Mouse (Mus musculus) neural tube, embryonic 13.5 days (tissue): Measurements from ENCODE around the gene Gm49366. TPM values are rescaled to one million over a fixed set of nuclear protein-coding genes. Genes with fewer than 3 reads are reported as not detected.
"Not testable (repeated sequence)": the region's sequence is repeated elsewhere in the genome, so short reads cannot be mapped to it uniquely, and the experiment has no call there.

ENCODE experiments used
- ATAC-seq: fragments of 200-750 bp; cut with Nextera tagmentation; 2 replicates; pipeline ENCODE4 v1.8.0; 2017; ENCODE audit warnings: low read depth, mild to moderate bottlenecking, moderate TSS enrichment, moderate library complexity
- H3K27ac ChIP-seq: fragments of 300-500 bp; sonication (generic); replicated peaks from 2 replicates; pipeline ENCODE4 v1.5.1; 2015; ENCODE audit warnings: moderate library complexity, mild to moderate bottlenecking, inconsistent platforms
- H3K27me3 ChIP-seq: fragments of 300-500 bp; sonication (generic); 2 replicates; pipeline ENCODE4 v1.6.1; 2015; ENCODE audit warnings: mild to moderate bottlenecking, inconsistent platforms
- H3K36me3 ChIP-seq: fragments of 300-500 bp; sonication (generic); 2 replicates; pipeline ENCODE4 v1.6.1; 2015; ENCODE audit warnings: mild to moderate bottlenecking, inconsistent platforms
- H3K4me1 ChIP-seq: fragments of 300-500 bp; sonication (generic); replicated peaks from 2 replicates; pipeline ENCODE4 v1.6.1; 2015; ENCODE audit warnings: inconsistent platforms
- H3K4me2 ChIP-seq: fragments of 300-500 bp; sonication (generic); 2 replicates; pipeline ENCODE4 v1.6.1; 2015; ENCODE audit warnings: inconsistent platforms, mild to moderate bottlenecking, moderate library complexity
- H3K4me3 ChIP-seq: fragments of 300-500 bp; sonication (generic); 2 replicates; pipeline ENCODE4 v1.5.1; 2015; ENCODE audit warnings: mild to moderate bottlenecking, inconsistent platforms
- H3K9ac ChIP-seq: fragments of 300-500 bp; sonication (generic); 2 replicates; pipeline ENCODE4 v1.6.1; 2015; ENCODE audit warnings: moderate library complexity, mild to moderate bottlenecking, inconsistent platforms
- H3K9me3 ChIP-seq: fragments of 300-500 bp; sonication (generic); 2 replicates; pipeline ENCODE4 v1.6.1; 2016; ENCODE audit warnings: inconsistent platforms
- WGBS: fragments of 180-500 bp; shearing (Covaris S2); methylation state at CpG from one replicate; pipeline ENCODE4 v1.1.7; 2015; 5-methylcytosine and 5-hydroxymethylcytosine counted together
- polyA plus RNA-seq: library from polyadenylated mRNA; unstranded; fragments of >200 nt; fragmentation: Nextera tagmentation; extraction: Ambion mirVana; gene quantifications from 2 replicates; pipeline ENCODE4 v1.2.1, GENCODE M21; 2015

The Gm49366 gene
- polyA plus RNA-seq, 1 experiment from 2014 or later = not detected

- no peaks in the 10 kb centered on the region; the same call in 1 of the 2 replicates for H3K36me3 ChIP-seq
- peak overlapping the region; percentile 48 for H3K4me3 ChIP-seq
- H3K9ac ChIP-seq = peak overlapping the region; percentile 71
- ATAC-seq = peak; percentile 74
- WGBS = 24% methylated on average over 12 of the region's 12 CpGs
- H3K4me1 ChIP-seq = peaks cover 51% of the 10 kb centered on the region
- H3K27ac ChIP-seq = peak overlapping the region; percentile 73
- peak overlapping the region; percentile 57 for H3K4me2 ChIP-seq
- no peaks in the 10 kb centered on the region for H3K9me3 ChIP-seq
- H3K27me3 ChIP-seq = no peaks in the 10 kb centered on the region
Observed at GRCm38 (mm10) chr12:84011251-84012040, 27.3 kb upstream of the Gm49366 start.

GRCm38 (mm10) chr12:84013130-84013529 lies 25.6 kb upstream of the Gm49366 start:
- H3K9ac ChIP-seq = no peak overlapping the region
- H3K27me3 ChIP-seq = no peaks in the 10 kb centered on the region
- 60% methylated on average over 6 of the region's 6 CpGs for WGBS
- peak overlapping the region; percentile 57 for H3K4me2 ChIP-seq
- peaks cover 51% of the 10 kb centered on the region for H3K4me1 ChIP-seq
- peak overlapping the region; percentile 33; the same call in 1 of the 2 replicates for H3K27ac ChIP-seq
- no peak overlapping the region for H3K4me3 ChIP-seq
- ATAC-seq = no peak
- H3K9me3 ChIP-seq = no peaks in the 10 kb centered on the region
- H3K36me3 ChIP-seq = no peaks in the 10 kb centered on the region; the same call in 1 of the 2 replicates

GRCm38 (mm10) chr12:84013701-84014100 lies 25.0 kb upstream of the Gm49366 start:
- peaks cover 46% of the 10 kb centered on the region for H3K4me1 ChIP-seq
- H3K4me2 ChIP-seq = no peak overlapping the region
- no peak overlapping the region for H3K9ac ChIP-seq
- no peaks in the 10 kb centered on the region for H3K27me3 ChIP-seq
- no peaks in the 10 kb centered on the region; the same call in 1 of the 2 replicates for H3K36me3 ChIP-seq
- no peak overlapping the region for H3K27ac ChIP-seq
- 93% methylated on average over 7 of the region's 7 CpGs for WGBS
- no peaks in the 10 kb centered on the region for H3K9me3 ChIP-seq
- no peak overlapping the region for H3K4me3 ChIP-seq
- no peak for ATAC-seq

- H3K9ac ChIP-seq, ATAC-seq, H3K36me3 ChIP-seq, H3K9me3 ChIP-seq, H3K27ac ChIP-seq, H3K4me3 ChIP-seq, H3K27me3 ChIP-seq, H3K4me1 ChIP-seq, H3K4me2 ChIP-seq: not testable (repeated sequence)
- 69% methylated on average over 7 of the region's 7 CpGs for WGBS
Observed at GRCm38 (mm10) chr12:84020528-84020927, 18.2 kb upstream of the Gm49366 start.

GRCm38 (mm10) chr12:84022266-84022665 lies 16.5 kb upstream of the Gm49366 start:
- 93% methylated on average over 4 of the region's 4 CpGs for WGBS
- H3K36me3 ChIP-seq, H3K27me3 ChIP-seq, H3K4me3 ChIP-seq, H3K4me2 ChIP-seq, H3K9ac ChIP-seq, ATAC-seq, H3K4me1 ChIP-seq, H3K9me3 ChIP-seq, H3K27ac ChIP-seq: not testable (repeated sequence)

GRCm38 (mm10) chr12:84023052-84023745 lies 15.5 kb upstream of the Gm49366 start:
- no peak for ATAC-seq
- Histone ChIP-seq H3K4me3 (no peak overlapping the region), H3K9ac (no peak overlapping the region), H3K27me3 (no peaks in the 10 kb centered on the region), H3K27ac (no peak overlapping the region), H3K9me3 (no peaks in the 10 kb centered on the region), H3K36me3 (no peaks in the 10 kb centered on the region), H3K4me1 (no peaks in the 10 kb centered on the region), H3K4me2 (no peak overlapping the region)
- 86% methylated on average over 9 of the region's 9 CpGs for WGBS

GRCm38 (mm10) chr12:84025888-84026287 lies 12.8 kb upstream of the Gm49366 start:
- Histone ChIP-seq H3K9me3 (no peaks in the 10 kb centered on the region), H3K9ac (no peak overlapping the region), H3K27ac (no peak overlapping the region), H3K36me3 (no peaks in the 10 kb centered on the region), H3K4me1 (no peaks in the 10 kb centered on the region), H3K4me2 (no peak overlapping the region), H3K4me3 (no peak overlapping the region), H3K27me3 (no peaks in the 10 kb centered on the region)
- WGBS = 89% methylated on average over 7 of the region's 7 CpGs
- no peak for ATAC-seq

GRCm38 (mm10) chr12:84028328-84028727 lies 10.4 kb upstream of the Gm49366 start:
- 46% methylated on average over 3 of the region's 3 CpGs for WGBS
- H3K27me3 ChIP-seq, H3K27ac ChIP-seq, ATAC-seq, H3K36me3 ChIP-seq, H3K9me3 ChIP-seq, H3K4me3 ChIP-seq, H3K9ac ChIP-seq, H3K4me2 ChIP-seq, H3K4me1 ChIP-seq: not testable (repeated sequence)

- H3K9ac ChIP-seq, H3K4me1 ChIP-seq, ATAC-seq, H3K27me3 ChIP-seq, H3K4me3 ChIP-seq, H3K27ac ChIP-seq, H3K9me3 ChIP-seq, H3K4me2 ChIP-seq, H3K36me3 ChIP-seq: not testable (repeated sequence)
- 86% methylated on average over 1 of the region's 1 CpGs for WGBS
Observed at GRCm38 (mm10) chr12:84029043-84029442, 9.7 kb upstream of the Gm49366 start.

GRCm38 (mm10) chr12:84030659-84031332 lies 7.9 kb upstream of the Gm49366 start:
- no peak overlapping the region for H3K9ac ChIP-seq
- H3K27me3 ChIP-seq = no peaks in the 10 kb centered on the region
- H3K27ac ChIP-seq = no peak overlapping the region
- H3K4me2 ChIP-seq = no peak overlapping the region
- no peaks in the 10 kb centered on the region for H3K9me3 ChIP-seq
- H3K4me3 ChIP-seq = no peak overlapping the region
- WGBS = 74% methylated on average over 4 of the region's 4 CpGs
- ATAC-seq = peak; percentile 71; the same call in 1 of the 2 replicates
- no peaks in the 10 kb centered on the region for H3K4me1 ChIP-seq
- H3K36me3 ChIP-seq = no peaks in the 10 kb centered on the region

GRCm38 (mm10) chr12:84032854-84033253 lies 5.9 kb upstream of the Gm49366 start:
- Histone ChIP-seq H3K4me3 (no peak overlapping the region), H3K27ac (no peak overlapping the region), H3K9ac (no peak overlapping the region), H3K36me3 (no peaks in the 10 kb centered on the region), H3K4me1 (no peaks in the 10 kb centered on the region), H3K9me3 (no peaks in the 10 kb centered on the region), H3K27me3 (peaks cover 3% of the 10 kb centered on the region; the same call in 1 of the 2 replicates), H3K4me2 (no peak overlapping the region)
- WGBS = 83% methylated on average over 4 of the region's 4 CpGs
- ATAC-seq = no peak

- not testable (repeated sequence) for ATAC-seq, H3K27ac ChIP-seq, H3K9me3 ChIP-seq, H3K4me2 ChIP-seq, H3K9ac ChIP-seq, H3K4me3 ChIP-seq, H3K27me3 ChIP-seq, H3K36me3 ChIP-seq, H3K4me1 ChIP-seq
- WGBS = 88% methylated on average over 2 of the region's 2 CpGs
Observed at GRCm38 (mm10) chr12:84033302-84033701, 5.4 kb upstream of the Gm49366 start.
